Mouse (Mus musculus) kidney, postnatal 14 days (tissue): Measurements from ENCODE around the gene Igsf9.

Experiments used
- DNase-seq: peaks from one replicate; pipeline ENCODE4 v3.0.0; 2022; ENCODE audit warnings: mixed read lengths

Gene Igsf9

DNA sequence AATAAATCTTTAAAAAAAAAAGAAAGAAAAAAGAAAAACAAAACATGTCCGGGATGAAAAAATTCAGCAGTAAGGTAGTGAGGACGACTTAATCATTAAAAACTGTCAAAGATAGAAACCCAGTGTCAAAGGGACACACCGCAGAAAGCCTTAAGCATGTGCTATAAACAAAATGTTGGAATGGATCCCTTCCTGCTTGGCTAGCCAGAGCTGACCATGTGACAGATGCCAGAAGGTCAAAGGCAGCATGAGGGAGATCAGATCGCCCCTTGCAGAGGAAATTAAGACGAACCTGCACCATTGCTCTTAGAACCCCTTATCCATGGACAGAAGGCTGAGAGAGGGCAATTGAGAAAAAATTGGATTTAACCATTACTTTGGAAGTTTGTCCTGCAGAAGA is 12.2 kb upstream of the Igsf9 start:
- DNase-seq, result peak; percentile 47

DNA sequence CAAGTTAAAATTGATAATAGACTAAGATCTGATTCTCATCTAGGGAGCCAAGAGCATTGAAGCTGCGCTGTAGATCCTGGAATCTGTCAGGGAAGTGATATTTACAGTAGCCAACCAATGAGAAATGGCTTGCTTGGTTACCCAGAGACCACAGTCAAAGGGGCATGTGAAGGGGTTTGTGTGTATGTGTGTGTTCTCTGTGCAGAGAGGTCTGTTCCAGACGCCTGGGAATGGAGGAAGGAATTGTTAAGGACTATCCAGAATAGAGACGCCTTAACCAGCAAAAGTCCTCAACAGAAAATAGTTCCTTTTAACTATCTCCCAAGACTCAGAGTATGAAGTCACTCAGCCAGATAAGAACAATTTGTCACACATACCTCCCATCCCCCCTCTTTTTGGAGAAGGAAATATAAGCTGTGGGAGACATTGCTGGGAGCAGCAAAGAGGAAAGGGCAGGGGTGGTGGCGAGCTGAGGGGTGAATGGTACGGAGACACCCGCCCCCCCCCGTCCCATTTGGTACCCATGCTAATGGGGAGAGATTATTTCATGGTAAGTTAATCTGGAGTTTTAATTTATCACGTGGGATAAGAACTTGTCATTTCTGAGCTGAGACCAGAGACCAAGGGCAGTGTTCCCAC is 11.7 kb upstream of the Igsf9 start:
- DNase-seq, result no peak

DNA sequence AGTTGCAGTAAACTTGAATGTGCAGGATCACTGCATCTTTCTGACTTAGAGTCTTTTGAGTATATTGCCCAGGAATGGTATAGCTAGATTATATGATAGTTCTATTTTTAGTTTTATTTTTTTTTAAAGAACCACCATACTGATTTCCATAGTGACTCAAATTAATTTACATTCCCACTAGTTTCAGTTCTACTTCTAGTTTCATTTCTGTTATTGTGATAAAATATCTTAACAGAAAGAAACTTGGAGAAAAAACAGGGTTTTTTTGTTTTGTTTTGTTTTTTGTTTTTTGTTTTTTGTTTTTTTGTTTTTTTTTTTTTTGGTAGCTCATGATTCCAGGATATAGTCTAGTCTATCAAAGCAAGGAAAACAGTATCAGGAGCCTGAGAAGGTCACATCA is 8.7 kb upstream of the Igsf9 start:
- DNase-seq, result no peak

DNA sequence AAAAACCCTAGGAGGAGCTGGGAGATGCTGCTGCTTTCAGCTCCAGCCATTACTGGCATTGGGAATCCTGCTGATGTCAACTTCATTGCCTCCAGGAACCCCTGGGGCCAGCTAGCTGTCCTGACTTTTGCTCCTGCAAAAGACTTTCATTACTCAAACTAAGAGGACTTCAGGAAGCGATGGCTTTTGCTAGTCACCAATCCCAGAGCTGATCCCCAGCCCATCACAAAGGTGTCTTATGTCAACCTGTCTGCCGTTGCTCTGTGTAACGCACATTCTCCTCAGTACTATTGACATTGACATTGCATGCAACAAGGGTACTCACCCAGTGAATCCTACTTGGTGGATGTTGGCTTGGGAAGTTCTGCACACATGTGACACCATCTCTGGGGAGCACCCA is 7.4 kb upstream of the Igsf9 start:
- DNase-seq, result no peak

DNA sequence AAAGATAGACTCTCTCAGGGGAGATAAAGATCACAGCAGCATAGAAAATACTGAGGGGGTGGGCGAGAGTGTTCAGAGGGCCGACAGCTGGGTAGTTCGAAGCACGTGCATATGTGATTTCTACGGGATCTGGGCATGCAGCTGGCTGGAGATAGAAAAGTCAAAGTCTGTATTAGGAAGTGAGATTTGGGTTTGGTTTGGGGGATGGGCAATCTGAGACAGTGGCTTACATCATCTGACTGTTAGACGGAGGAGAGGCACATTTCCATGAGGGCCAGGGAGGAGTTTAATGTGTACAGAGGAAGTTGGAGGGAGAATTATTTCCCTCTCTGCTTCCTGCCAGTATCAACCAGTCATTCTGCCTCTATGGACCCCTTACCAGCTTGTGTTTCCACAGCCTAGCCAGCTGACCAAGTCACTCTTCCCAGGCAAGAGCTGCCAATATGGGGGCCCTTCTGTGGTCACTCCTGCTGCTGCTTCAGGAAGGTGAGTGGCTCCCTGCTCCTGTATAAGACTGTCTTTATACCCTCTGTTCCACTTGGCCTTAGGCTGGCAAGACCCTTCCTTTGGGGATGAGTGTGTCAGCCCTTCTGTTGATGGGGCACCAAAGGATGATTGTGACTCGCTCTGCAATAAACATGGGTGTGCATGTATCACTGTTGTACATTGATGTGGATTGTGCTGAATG is 6.4 kb upstream of the Igsf9 start, which contains the start of gene Slamf9:
Slamf9 (plus strand) TSS at position 305 of the 688 bp plus-strand sequence.
- DNase-seq, result no peak

DNA sequence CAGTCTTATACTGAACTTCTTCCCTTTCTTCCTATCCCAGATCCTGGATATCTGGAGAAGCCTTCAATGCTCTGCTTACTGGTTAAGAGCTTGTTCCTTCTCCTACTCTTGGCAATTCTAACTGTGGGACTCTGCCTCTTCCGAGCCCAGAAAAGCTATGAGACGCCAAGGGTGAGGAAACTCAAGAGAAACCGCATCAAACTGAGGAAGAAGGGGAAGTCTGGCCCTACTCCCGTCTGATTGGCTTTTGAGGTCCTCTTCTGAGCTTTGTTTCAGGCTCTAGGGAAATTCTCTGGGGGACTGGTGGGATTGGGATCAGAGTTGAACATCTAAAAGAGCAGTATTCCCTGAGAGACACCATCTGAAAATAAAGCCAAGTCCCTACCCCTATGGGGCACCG is 3.6 kb upstream of the Igsf9 start:
- DNase-seq, result no peak

DNA sequence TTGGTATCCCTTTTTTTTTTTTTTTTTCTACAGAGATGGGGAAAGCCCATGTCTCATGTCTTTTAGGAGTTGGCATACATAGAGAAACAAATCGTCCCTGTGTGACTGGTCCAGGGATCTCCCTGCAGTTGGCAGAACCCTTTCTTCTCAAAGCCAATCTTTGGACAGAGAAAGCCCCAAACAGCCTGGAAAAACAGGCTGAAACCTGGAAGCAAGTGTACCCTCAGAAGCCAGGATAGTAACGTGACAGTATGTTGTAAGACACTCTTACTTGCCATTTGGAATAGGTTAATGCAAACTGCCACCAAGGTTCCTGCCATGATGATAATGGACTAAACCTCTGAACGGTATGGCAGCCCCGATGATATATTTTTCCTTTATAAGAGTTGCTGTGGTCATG is 1.2 kb upstream of the Igsf9 start:
- DNase-seq, result no peak

DNA sequence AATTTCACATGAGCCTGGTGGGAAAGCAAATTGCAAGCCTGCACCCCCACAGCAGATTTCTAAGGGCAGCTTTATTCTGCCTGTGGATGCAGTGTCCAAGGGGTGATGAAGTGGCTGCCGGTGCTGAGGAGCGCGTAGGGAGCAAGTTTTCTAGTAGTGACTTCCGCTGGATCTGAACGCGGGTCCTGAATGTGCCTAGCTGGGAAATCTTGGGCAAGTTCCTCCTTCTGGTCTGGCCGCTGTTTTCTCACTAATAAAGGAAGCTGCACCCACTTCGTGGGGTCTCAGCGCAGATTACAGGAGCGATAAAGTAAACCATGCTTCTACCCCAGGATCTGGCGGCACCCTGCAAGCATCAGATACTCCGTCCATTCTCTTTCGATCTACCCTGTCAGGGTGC is 477 bp upstream of the Igsf9 start:
- no peak for DNase-seq

DNA sequence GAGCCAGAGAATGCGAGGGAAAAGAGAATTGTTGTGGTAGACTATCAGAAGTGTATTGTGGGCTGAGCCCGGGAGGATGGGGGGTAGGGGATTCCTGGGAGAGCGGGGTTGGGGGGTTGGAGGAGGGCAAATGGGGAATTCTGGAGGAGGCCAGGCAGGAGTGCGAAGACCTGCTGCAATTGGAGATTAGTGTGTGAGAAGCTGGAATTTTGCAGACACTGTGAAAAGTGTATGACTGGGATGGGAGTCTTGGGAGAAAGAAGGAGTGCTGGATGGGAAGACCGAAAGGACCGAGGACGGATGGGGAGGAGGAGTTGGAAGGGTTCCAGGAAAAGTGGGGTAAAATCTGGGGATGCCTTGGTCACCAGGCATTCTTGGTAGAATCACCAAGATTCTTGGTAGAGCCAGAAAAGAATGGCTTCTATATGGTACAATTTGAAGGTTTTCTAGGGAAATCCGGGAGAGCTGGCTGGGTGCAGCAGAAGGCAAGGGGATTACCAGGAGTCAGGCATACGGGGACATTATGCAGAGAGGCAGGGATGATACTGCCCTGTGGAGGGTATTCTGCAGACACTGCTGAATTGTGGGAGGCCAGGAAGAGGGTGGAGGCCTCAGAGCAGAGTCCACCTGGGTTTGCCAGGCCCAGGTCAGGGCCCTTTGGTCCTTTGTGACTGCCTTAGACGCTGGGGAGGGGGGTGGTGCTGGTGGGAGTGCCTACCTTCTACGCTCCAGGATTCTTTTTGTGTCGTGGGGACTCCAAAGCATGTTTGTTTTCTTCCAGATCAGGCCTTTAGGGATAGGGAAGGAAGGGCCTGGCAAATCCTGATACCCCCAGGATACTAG is 1.2 kb downstream of the Igsf9 start:
- peak; percentile 64 for DNase-seq

DNA sequence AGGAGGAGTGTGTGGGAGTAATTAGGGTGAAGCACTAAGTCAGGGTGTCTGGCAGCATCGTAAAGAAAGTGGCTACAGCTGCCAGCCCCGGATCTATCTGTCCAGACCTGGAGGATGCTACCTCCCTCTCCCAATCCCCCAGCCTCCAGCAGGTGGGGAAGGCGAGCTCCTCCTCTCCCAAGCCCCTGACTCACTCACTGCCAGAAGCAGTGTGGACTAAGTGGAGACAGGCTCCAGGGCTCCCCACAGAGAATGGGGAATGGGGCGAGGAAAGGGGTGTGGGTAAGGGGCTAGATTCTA is 1.7 kb downstream of the Igsf9 start:
- DNase-seq, result no peak

DNA sequence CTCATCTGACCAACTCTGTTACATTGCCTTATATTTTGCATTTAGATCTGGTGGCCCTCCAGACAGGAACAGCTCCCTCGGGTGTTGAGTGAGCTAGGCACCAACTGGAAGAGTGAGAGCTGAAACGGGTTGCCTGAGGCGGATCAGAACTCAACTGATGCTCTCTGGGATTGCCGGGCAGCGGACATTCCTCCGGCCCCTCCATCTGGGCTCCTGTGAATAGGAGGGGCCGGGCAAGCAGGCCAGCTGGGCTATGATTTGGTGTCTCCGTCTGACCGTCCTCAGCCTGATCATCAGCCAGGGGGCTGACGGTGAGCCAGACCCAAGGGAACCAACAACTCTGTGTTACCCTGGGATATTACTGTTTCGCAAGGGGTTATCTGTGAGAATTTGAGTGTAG is 2.6 kb downstream of the Igsf9 start:
- DNase-seq, result no peak

DNA sequence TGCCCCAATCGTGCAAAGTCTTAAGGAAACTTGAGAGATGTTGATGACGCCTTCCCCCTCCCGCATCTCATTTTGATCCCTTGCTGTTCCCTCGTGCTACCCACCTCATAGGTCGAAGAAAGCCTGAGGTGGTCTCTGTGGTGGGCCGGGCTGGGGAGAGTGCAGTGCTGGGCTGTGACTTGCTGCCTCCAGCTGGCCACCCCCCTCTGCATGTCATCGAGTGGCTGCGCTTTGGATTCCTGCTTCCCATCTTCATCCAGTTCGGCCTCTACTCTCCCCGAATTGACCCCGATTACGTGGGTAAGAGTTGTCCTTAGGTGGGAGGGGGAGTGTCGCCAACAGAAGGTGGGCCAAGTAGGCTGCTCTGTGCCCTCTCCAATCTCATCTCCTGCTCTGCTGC is 3.1 kb downstream of the Igsf9 start:
- no peak for DNase-seq

DNA sequence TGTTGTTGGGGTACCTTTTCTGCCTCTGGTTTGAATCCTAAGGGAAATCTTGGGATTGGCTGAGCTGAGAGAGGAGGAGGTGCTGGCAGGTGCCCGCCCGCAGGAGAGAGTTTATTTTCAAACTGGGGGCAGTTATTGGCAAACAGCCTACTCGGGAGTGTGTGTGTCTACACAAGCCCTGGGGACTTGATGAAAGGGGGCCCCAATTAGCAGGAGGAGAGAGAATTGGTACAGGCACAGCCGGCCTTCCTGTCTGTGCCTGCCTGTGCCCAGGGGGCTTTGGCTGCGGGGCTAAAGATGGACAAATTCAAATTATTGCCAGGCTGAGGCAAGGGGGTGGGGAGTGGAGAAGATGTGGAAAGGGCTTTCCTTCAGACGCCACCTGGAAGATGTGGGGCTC is 4.2 kb downstream of the Igsf9 start:
- DNase-seq, result no peak

DNA sequence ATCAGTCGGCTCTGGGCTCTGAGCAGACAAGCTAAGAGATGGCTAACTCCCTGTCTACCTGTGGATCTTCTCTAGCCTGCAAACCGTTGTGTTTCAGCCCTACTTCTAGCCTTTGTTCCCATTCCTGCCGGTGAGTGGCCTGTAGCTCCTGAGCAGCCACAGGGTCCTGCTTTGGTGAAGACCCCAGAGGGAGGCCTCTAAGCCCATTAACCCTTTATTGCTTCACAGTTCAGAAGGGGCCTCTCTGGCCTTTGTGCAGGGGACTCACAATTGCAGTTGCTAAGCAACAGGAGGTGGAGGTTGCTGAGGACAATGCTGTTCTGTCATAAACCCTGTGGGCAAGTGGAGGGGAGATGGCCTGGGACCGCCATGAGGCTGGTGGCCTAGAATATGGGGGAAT is 4.6 kb downstream of the Igsf9 start:
- DNase-seq, result no peak

DNA sequence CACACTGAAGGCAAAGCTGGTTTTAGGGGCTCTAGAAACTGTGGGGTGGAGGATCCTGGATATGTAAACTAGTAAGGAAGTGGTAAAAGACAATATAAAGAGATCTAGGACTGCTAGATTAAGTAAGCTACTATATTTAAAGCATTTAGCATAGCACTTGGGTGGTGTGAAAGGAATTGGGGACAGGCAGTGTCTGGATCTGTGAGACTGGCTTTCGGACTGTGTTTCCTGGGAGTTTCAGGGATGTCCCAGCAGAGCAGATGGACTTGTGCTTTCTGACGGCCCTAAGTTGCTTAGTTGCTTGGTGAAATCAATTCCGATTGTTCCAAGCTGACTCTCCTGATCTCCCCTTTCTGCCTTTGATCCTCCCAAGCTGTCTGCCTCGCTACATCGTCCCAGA is 5.1 kb downstream of the Igsf9 start:
- DNase-seq, result no peak

DNA sequence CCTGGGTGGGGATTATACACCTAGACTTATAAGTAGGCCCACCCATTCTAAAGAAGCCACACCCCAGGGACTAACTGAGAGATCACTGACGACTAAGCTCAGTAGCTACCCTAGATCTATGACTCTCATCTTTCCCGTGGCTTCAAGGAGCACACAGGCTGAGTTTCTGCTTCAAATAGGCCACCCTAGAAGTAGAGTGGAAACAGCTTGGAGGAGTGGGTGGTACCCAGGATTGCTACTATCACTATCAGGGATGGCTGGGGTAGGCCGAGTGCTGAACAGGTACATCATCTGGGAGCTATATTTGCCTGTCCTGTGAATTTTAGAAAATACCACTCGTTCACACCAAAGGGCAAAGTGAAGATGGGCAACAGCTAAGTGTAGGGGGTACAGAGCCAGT is 6.3 kb downstream of the Igsf9 start:
- no peak for DNase-seq

DNA sequence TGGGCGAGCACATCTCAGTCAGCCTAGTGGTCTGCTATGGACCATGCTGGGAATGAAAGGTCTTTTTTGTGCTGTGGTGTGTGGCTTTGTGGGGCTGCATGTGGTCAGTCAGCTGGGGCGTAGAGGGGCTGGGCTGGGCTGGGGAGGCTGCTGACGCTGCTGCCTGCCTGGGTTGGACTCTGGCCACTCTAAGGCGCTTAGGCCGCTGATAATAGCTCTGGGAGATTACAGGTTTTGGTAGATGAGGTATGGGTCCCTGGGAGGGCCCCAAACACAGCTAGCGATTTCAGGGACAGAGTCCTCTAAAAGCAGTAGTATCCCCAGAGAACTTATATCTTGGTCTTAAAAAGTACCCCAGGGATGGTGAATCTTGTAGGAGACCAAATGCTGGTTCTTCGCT is 7.2 kb downstream of the Igsf9 start:
- no peak for DNase-seq

DNA sequence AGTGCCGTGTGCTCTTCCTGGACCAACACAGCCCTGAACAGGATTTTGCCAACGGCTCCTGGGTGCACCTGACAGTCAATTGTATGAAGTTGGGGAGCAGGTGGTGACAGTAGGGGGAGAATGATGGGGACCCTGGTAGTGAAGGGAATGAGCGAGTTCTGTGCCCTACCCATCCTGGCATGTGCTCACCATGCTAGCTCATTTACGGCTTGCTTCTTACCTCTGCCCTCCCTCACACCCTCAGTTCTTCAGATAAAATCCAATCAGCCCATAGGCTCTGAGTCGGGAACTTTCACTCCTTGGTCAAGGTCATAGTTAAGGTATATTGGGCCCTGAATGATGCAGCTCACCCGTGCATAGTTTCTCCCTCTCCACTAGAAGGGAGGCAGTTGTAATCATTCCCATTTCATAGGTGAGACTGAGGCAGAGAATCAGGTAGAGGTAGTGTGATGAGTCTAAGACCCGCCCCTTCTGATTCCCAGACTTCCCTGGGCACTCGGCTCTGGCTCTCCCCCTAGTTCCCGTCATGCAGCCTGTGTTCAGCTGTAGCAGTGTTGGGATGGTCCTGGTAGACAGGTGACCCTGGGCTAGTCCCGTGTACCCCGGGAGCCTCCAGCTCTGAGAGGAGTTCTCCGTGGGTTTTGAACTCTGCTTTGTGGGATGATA is 8.1 kb downstream of the Igsf9 start:
- DNase-seq, result no peak

DNA sequence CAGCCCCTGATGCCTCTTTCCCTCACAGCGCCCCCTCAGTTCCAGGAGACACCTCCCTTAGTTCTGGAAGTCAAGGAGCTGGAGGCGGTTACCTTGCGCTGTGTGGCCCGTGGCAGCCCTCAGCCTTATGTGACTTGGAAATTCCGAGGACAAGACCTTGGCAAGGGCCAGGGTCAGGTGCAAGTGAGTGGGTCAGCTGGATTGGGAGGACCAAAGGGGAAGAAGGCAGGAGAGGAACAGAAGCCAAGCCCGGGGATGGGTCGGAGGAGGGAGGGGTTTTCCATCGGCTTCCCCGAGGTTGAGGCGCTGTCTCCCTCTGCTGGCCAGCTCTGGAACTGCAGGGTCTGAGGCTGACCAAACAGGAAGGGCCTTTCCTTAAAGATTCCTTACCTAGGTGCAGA is 8.7 kb downstream of the Igsf9 start:
- DNase-seq, result peak; percentile 89

DNA sequence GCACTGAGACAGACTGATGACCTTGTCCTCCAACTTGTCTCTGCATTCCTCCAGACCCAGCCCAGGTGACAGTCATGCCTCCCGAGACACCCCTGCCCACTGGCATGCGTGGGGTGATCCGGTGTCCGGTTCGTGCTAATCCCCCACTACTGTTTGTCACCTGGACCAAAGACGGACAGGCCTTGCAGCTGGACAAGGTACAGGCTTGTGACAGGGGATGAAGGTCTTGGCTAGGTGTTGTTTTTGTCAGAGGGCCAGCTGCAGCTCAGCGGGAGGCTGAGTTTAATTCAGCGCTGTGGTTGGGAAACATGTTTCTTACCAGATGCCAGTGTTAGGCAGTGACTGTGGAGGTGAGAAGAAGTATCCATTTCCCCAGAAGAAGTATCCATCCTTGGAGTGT is 10.5 kb downstream of the Igsf9 start:
- DNase-seq, result peak; percentile 49

DNA sequence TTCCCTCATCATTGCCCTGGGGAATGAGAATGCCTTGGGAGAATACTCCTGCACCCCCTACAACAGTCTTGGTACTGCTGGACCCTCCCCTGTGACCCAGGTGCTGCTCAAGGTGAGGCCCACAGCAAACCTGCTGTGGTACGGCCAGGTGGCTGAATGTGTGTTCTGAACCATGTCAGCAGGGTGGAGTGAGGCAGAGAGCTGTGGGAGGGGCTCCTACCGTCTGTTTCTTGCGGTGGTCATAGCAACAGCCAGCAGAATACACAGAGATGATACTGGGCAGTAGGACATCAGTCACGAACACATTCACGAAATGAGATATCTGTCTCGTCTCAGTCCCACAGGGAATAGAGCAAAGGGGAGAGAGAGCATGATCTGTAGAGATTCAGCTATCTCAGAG is 11.9 kb downstream of the Igsf9 start:
- DNase-seq, result no peak

DNA sequence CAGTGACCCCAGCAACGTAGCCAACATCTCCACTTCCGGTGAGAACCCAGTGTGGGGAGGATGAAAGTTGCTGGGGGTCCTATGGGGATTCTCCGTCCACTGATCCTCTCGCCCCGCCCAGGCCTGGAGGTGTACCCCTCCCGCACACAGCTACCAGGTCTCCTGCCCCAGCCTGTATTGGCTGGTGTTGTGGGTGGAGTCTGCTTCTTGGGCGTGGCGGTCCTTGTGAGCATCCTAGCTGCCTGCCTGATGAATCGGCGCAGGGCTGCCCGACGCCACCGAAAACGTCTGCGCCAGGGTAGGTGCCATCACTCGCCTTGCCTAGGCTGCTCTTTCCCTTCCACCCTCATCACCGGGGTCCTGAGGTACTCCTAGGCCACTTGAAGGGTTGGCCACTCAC is 14.4 kb downstream of the Igsf9 start:
- no peak for DNase-seq

DNA sequence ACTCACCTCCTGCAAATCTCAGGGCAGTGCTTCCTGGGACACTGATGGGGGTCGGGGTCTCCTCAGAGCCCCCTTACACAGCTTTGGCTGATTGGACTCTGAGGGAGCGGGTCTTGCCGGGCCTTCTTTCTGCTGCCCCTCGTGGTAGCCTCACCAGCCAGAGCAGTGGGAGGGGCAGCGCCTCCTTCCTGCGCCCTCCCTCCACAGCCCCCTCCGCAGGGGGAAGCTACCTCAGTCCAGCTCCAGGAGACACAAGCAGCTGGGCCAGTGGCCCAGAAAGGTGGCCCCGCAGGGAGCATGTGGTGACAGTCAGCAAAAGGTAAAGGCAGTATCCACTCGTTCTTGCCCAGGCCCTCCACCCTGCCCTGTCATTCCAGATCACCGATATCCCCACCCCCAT is 15.8 kb downstream of the Igsf9 start:
- no peak for DNase-seq
